ENCODE assay signal across 8 mouse cellular contexts in genomic region chr17:50418863-50419383, GRCm38 (mm10).
DNase-seq lines count a peak whose midpoint lies in the region; ATAC-seq and TF ChIP-seq lines count a peak whose summit lies in the region.

No protein-coding gene starts in this region.

- H3K4me3 ChIP-seq in kidney, embryonic 16.5 days (ENCODE audit: low read length) = no peak overlapping the region
- H3K4me3 ChIP-seq in MEL (ENCODE audit: control insufficient read depth in 1 of 2, insufficient read depth in 1 of 2, low read depth in 2 of 2, low read length in 2 of 2) = peak overlapping the region in 1 of 2 experiments; percentile 15; a peak in 1 of 4 replicates
- H3K4me3 ChIP-seq in cortical plate, adult 2 months (ENCODE audit: insufficient read depth, low read length) = no peak overlapping the region
- H3K4me3 ChIP-seq in small intestine, adult 2 months (ENCODE audit: low read depth, low read length) = no peak overlapping the region

- peaks cover 10% of the 10 kb centered on the region for H3K9me3 ChIP-seq in kidney, embryonic 16.5 days (ENCODE audit: low read length)
- no peaks in the 10 kb centered on the region for H3K9me3 ChIP-seq in MEL (replicated peaks; ENCODE audit: insufficient read depth, low read length)

- H3K79me2 ChIP-seq in MEL (ENCODE audit: control insufficient read depth, insufficient read depth, low read length, poor library complexity) = no peaks in the 10 kb centered on the region

- 0 out of 4 replicates have a peak, but pooled peaks of 1 of the 2 experiments have one; percentile 17 for TF ChIP-seq EP300 in MEL (IDR thresholded peaks at IDR 0.05; ENCODE audit: low read depth in 1 of 2, low read length in 2 of 2)

- H3K4me1 ChIP-seq in kidney, embryonic 16.5 days (ENCODE audit: insufficient read depth, low read length) = no peaks in the 10 kb centered on the region
- H3K4me1 ChIP-seq in MEL (ENCODE audit: control insufficient read depth in 1 of 2, insufficient read depth in 2 of 2, low read length in 2 of 2) = peaks cover 29 to 50% of the 10 kb centered on the region in 2 experiments
- no peaks in the 10 kb centered on the region for H3K4me1 ChIP-seq in cortical plate, adult 2 months (ENCODE audit: control insufficient read depth, insufficient read depth, low read length)
- peaks cover 8% of the 10 kb centered on the region; the same call in 1 of the 2 replicates for H3K4me1 ChIP-seq in small intestine, adult 2 months (ENCODE audit: control insufficient read depth, insufficient read depth, insufficient read length, low read length)

- no peaks in the 10 kb centered on the region for H3K36me3 ChIP-seq in kidney, embryonic 16.5 days (ENCODE audit: insufficient read depth, low read length)
- peaks cover 0 to 48% of the 10 kb centered on the region in 2 experiments; a peak in 2 of 4 replicates for H3K36me3 ChIP-seq in MEL (ENCODE audit: control insufficient read depth in 1 of 2, insufficient read depth in 2 of 2, low read length in 2 of 2)
- H3K36me3 ChIP-seq in small intestine, adult 2 months (ENCODE audit: control insufficient read depth, insufficient read depth, low read length) = no peaks in the 10 kb centered on the region

- peak; percentile 42 for DNase-seq in kidney, adult 18-20 months
- peak; percentile 71 for DNase-seq in MEL (ENCODE audit: low read depth, low spot score)
- peak; percentile 55 for DNase-seq in kidney, postnatal 10 days
- no peak for DNase-seq in right cerebral cortex, postnatal 36 days (ENCODE audit: low spot score in 2 of 2)

- peak in 2 of 3 experiments; percentile 54 to 61; a peak in 5 of 6 replicates for TF ChIP-seq CTCF in MEL (IDR thresholded peaks at IDR 0.05 in 2 of 3, conservative IDR thresholded peaks at IDR 0.05 in 1 of 3; ENCODE audit: control insufficient read depth in 1 of 3, insufficient read depth in 1 of 3, low read depth in 2 of 3, low read length in 3 of 3, poor library complexity in 1 of 3, severe bottlenecking in 1 of 3)
- 0 out of 2 replicates have a peak, but pooled peaks have one; percentile 18 for TF ChIP-seq CTCF in cortical plate, adult 2 months (IDR thresholded peaks at IDR 0.05; ENCODE audit: extremely low read depth, insufficient read depth, low read length)
- TF ChIP-seq CTCF in small intestine, adult 2 months (IDR thresholded peaks at IDR 0.05; ENCODE audit: extremely low read depth, insufficient read length, insufficient replicate concordance, low read depth, low read length) = peak; percentile 30; the same call in 1 of the 2 replicates

- no peaks in the 10 kb centered on the region for H3K27me3 ChIP-seq in kidney, embryonic 16.5 days (ENCODE audit: insufficient read depth, low read length)
- no peaks in the 10 kb centered on the region for H3K27me3 ChIP-seq in MEL (ENCODE audit: control insufficient read depth in 1 of 2, insufficient read depth in 2 of 2, low read length in 2 of 2)
- no peaks in the 10 kb centered on the region for H3K27me3 ChIP-seq in small intestine, adult 2 months (ENCODE audit: control insufficient read depth, insufficient read depth, low read length)

- no peak overlapping the region for H3K4me2 ChIP-seq in kidney, embryonic 16.5 days (replicated peaks; ENCODE audit: low read depth, low read length)

- ATAC-seq in kidney, embryonic 16.5 days (ENCODE audit: low FRiP score, low TSS enrichment) = no peak
- ATAC-seq in activated CD4-positive, CD25-positive, alpha-beta regulatory T cell, adult 4 months = no peak

- H3K9ac ChIP-seq in kidney, embryonic 16.5 days (replicated peaks; ENCODE audit: low read length) = no peak overlapping the region
- no peak overlapping the region for H3K9ac ChIP-seq in MEL (ENCODE audit: control insufficient read depth, low read depth, low read length, poor library complexity, severe bottlenecking)

- peak; percentile 64 for TF ChIP-seq RAD21 in MEL (IDR thresholded peaks at IDR 0.05; ENCODE audit: low read depth, low read length)

- 59% methylated on average over 3 of the region's 3 CpGs for WGBS in kidney, embryonic 16.5 days
- WGBS in small intestine, adult 2 months = 60% methylated on average over 3 of the region's 3 CpGs

- no peak for TF ChIP-seq POLR2A in MEL (IDR thresholded peaks at IDR 0.05; ENCODE audit: control insufficient read depth in 1 of 2, insufficient read depth in 1 of 2, low read depth in 1 of 2, low read length in 2 of 2, poor library complexity in 1 of 2)
- no peak for TF ChIP-seq POLR2A in cortical plate, adult 2 months (IDR thresholded peaks at IDR 0.05; ENCODE audit: extremely low read depth, insufficient read depth, low read length)
- TF ChIP-seq POLR2A in small intestine, adult 2 months (IDR thresholded peaks at IDR 0.05; ENCODE audit: low read depth, low read length) = no peak

- no peak overlapping the region for H3K27ac ChIP-seq in kidney, embryonic 16.5 days (ENCODE audit: low read length)
- H3K27ac ChIP-seq in MEL (ENCODE audit: control insufficient read depth, low read depth, low read length) = peak overlapping the region; percentile 77
- H3K27ac ChIP-seq in cortical plate, adult 2 months (ENCODE audit: insufficient read depth, low read length) = no peak overlapping the region
- no peak overlapping the region for H3K27ac ChIP-seq in small intestine, adult 2 months (ENCODE audit: insufficient read depth, low read depth, low read length)

TF ChIP-seq in MEL, 35 proteins besides CTCF, POLR2A, EP300 and RAD21:
- TF ChIP-seq ZC3H11A (IDR thresholded peaks at IDR 0.05; ENCODE audit: low read depth, low read length) (peak; percentile 70), SMC3 (IDR thresholded peaks at IDR 0.05; ENCODE audit: low read depth, low read length) (peak; percentile 75), UBTF (IDR thresholded peaks at IDR 0.05; ENCODE audit: borderline replicate concordance, insufficient read depth, low read depth, low read length) (no peak), TCF12 (IDR thresholded peaks at IDR 0.05; ENCODE audit: low read depth, low read length) (no peak), ETS1 (IDR thresholded peaks at IDR 0.05; ENCODE audit: low read depth, low read length) (0 out of 2 replicates have a peak, but pooled peaks have one; percentile 4), ELF1 (IDR thresholded peaks at IDR 0.05; ENCODE audit: low read depth, low read length) (0 out of 2 replicates have a peak, but pooled peaks have one; percentile 9)

Comparison
In these comparisons a context has a peak if more than half of its experiments do, and no peak if none do; other contexts are left out.
1. DNase-seq: peak in kidney, adult 18-20 months (single experiment), MEL (single experiment) and kidney, postnatal 10 days (single experiment); none in right cerebral cortex, postnatal 36 days (0 of 2).
2. Peak in every context shown above with its lines, with median percentiles within 50 percentile points of each other: CTCF ChIP-seq.